Mouse (Mus musculus): ENCODE results near the gene Abl2. TPM values are rescaled to one million over a fixed set of nuclear protein-coding genes. Genes with fewer than 3 reads are reported as not detected.
A peak's percentile ranks its signal among the peaks of the same experiment; 100 is the strongest.

Gene Abl2
- polyA plus RNA-seq, 1 experiment = 4.3 TPM

DNA sequence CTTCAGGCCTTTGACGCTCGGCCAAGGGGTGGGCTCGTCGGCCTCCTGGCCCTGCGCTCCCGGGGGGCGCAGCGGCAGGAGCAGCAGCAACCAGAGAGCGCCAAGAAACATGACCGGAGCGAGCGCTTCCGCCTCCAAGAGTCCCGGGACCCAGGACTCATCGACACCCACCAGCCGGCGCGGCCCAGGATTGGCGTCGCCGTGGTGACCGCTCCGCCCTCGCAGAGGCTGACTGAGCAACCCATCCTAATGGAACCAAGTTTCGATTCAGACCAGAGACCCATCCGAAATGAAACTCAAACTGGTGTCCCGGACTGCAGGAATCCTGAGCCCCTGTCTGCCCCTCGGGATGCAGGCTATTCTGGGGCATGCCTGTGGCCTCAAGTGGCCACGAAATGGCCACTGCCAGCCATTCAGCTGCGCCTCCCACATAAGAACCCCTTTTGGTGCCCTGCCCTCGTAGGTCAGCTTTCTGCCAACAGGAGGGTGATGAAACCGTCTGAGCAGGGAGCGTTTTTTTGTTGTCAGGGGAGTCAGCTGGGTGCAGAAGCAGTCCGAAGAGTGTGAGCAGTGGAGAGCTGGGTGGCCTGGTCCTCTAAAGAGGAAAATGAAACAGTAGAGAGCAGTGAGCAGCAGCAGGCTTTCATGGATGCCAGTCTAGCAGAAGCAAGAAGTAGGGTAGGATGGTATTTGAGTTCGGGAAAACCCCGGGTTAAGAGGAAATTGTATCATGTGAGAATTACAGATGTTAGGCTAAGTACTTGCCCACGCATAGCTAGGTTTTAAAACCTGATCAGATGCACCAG, 115.8 kb downstream of the Abl2 start, which contains the start of gene Tor3a:
Gene Tor3a (minus strand): TSS at position 162 of the 806 bp plus-strand sequence.
- peak within 1 kb of the TSS; percentile 68 for H3K4me3 ChIP-seq (ENCODE audit: low read depth, low read length)
- 4% methylated on average over 37 of the region's 37 CpGs for WGBS
- H3K36me3 ChIP-seq (ENCODE audit: control insufficient read depth, insufficient read depth, low read length) = peaks cover 4% of the 10 kb centered on the region; the same call in 1 of the 2 replicates
- no peaks in the 10 kb centered on the region for H3K27me3 ChIP-seq (ENCODE audit: control insufficient read depth, insufficient read depth, low read length)
- no peak for TF ChIP-seq CTCF (IDR thresholded peaks at IDR 0.05; ENCODE audit: extremely low read depth, insufficient read length, insufficient replicate concordance, low read depth, low read length)
- H3K27ac ChIP-seq (ENCODE audit: insufficient read depth, low read depth, low read length) = peak within 1 kb of the TSS; percentile 46
- H3K4me1 ChIP-seq (ENCODE audit: control insufficient read depth, insufficient read depth, insufficient read length, low read length) = peaks cover 4% of the 10 kb centered on the region; the same call in 1 of the 2 replicates

DNA sequence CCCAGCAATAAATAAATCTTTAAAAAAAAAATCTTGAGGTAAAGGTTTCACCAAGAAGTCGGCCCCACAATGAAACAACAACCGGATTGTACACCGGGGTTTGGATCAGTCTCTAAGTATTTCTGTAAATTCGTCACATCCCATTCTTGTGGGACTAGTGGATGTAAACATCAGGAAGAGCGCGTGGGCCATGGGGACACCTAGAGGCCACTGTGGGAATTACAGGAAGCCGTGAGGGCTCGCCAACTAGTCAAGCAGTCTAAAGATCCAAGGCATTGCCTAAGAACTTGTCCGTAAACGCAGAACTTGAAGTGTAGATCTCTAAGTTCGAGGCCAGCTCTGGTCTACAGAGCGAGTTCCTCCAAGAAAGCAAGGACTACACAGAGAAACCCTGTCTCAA, 117.6 kb downstream of the Abl2 start:
- Histone ChIP-seq H3K4me1 (ENCODE audit: control insufficient read depth, insufficient read depth, insufficient read length, low read length) (0 out of 2 replicates have a peak, but pooled peaks cover 2% of the 10 kb centered on the region), H3K27me3 (ENCODE audit: control insufficient read depth, insufficient read depth, low read length) (no peaks in the 10 kb centered on the region), H3K4me3 (ENCODE audit: low read depth, low read length) (no peak overlapping the region), H3K27ac (ENCODE audit: insufficient read depth, low read depth, low read length) (no peak overlapping the region), H3K36me3 (ENCODE audit: control insufficient read depth, insufficient read depth, low read length) (peaks cover 17% of the 10 kb centered on the region)
- WGBS = 31% methylated on average over 12 of the region's 12 CpGs
- no peak for TF ChIP-seq POLR2A (IDR thresholded peaks at IDR 0.05; ENCODE audit: low read depth, low read length)
- TF ChIP-seq CTCF (IDR thresholded peaks at IDR 0.05; ENCODE audit: extremely low read depth, insufficient read length, insufficient replicate concordance, low read depth, low read length) = peak; percentile 85; the same call in 1 of the 2 replicates

DNA sequence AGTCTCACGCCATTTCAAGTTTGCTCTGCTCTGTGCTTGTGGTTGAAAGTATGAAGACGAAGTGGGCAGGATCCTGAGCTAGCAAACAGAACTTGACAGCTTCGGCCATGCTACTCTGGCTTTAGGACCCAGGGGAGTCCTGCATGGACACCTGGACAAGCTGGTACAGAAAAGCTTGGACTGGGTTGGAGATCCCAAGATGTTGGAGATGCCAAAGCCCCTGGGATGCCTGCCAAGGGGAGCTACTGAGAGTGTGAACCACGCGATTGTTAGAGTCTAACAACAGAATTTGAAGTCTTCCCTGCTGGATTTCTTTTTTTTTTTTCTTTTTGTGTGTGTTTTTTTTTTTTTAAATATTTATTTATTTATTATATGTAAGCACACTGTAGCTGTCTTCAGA, 118.0 kb downstream of the Abl2 start:
- H3K4me3 ChIP-seq (ENCODE audit: low read depth, low read length) = no peak overlapping the region
- 0 out of 2 replicates have a peak, but pooled peaks cover 2% of the 10 kb centered on the region for H3K4me1 ChIP-seq (ENCODE audit: control insufficient read depth, insufficient read depth, insufficient read length, low read length)
- no peak overlapping the region for H3K27ac ChIP-seq (ENCODE audit: insufficient read depth, low read depth, low read length)
- H3K27me3 ChIP-seq (ENCODE audit: control insufficient read depth, insufficient read depth, low read length) = no peaks in the 10 kb centered on the region
- TF ChIP-seq POLR2A (IDR thresholded peaks at IDR 0.05; ENCODE audit: low read depth, low read length) = no peak
- TF ChIP-seq CTCF (IDR thresholded peaks at IDR 0.05; ENCODE audit: extremely low read depth, insufficient read length, insufficient replicate concordance, low read depth, low read length) = no peak
- peaks cover 20% of the 10 kb centered on the region for H3K36me3 ChIP-seq (ENCODE audit: control insufficient read depth, insufficient read depth, low read length)
- WGBS = 66% methylated on average over 5 of the region's 5 CpGs

DNA sequence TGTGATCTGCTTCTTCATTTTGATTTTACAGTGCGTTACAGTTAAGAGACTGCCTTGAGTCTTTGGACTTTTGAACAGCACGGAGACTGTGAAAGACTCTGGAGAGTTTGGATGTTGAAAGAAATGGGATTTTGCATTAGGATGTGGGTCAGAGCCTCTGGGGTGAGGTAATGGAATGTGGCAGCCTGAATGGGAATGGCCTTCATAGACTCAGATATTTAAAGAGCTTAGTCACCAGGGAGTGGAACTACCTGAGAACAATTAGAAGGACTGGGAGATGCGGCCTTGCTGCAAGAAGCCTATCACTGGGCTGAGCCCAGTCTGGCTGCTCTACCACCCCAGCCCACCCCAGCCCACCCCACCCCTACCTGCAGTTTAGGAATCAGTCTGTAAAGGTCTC, 118.6 kb downstream of the Abl2 start:
- H3K4me3 ChIP-seq (ENCODE audit: low read depth, low read length) = no peak overlapping the region
- 91% methylated on average over 3 of the region's 3 CpGs for WGBS
- TF ChIP-seq CTCF (IDR thresholded peaks at IDR 0.05; ENCODE audit: extremely low read depth, insufficient read length, insufficient replicate concordance, low read depth, low read length) (no peak), POLR2A (IDR thresholded peaks at IDR 0.05; ENCODE audit: low read depth, low read length) (no peak)
- no peaks in the 10 kb centered on the region for H3K27me3 ChIP-seq (ENCODE audit: control insufficient read depth, insufficient read depth, low read length)
- H3K36me3 ChIP-seq (ENCODE audit: control insufficient read depth, insufficient read depth, low read length) = peaks cover 20% of the 10 kb centered on the region
- no peak overlapping the region for H3K27ac ChIP-seq (ENCODE audit: insufficient read depth, low read depth, low read length)
- H3K4me1 ChIP-seq (ENCODE audit: control insufficient read depth, insufficient read depth, insufficient read length, low read length) = 0 out of 2 replicates have a peak, but pooled peaks cover 2% of the 10 kb centered on the region

GRCm38 (mm10) chr1:156679599-156679998, 121.0 kb downstream of the Abl2 start:
- TF ChIP-seq POLR2A (IDR thresholded peaks at IDR 0.05; ENCODE audit: low read depth, low read length) = no peak
- 93% methylated on average over 9 of the region's 9 CpGs for WGBS
- Histone ChIP-seq H3K36me3 (ENCODE audit: control insufficient read depth, insufficient read depth, low read length) (peaks cover 37% of the 10 kb centered on the region), H3K4me3 (ENCODE audit: low read depth, low read length) (no peak overlapping the region), H3K27ac (ENCODE audit: insufficient read depth, low read depth, low read length) (no peak overlapping the region), H3K4me1 (ENCODE audit: control insufficient read depth, insufficient read depth, insufficient read length, low read length) (no peaks in the 10 kb centered on the region), H3K27me3 (ENCODE audit: control insufficient read depth, insufficient read depth, low read length) (no peaks in the 10 kb centered on the region)

DNA sequence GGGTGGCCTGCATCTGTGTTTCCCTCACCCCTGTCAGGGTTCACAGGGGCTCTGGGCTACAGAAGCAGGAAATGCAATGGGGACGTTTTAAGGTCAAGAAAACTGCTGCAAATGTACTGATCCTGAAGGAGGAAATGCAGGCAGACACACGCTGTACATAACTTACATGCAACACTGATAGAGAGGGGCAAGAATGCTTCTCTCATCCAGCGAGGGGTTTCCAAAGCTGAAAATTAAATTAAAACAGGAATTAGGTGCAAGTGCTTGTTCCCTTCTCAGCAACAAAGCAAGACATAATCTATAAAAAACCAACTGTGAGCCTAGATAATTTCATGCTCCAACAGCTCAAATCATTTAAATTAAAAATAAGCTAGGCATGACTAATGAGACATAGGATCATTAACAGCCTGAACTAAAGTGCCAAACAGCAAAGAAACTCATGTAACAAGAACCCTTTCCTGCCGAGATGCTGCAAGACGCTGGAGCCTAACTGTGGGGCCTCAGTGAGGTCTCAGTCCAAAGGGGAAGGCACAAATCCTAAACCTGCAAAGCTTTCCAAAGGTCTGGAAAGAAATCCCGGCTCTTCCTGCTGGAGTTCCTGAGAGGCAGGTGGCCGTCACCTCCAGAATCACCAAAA, 127.6 kb downstream of the Abl2 start:
- Histone ChIP-seq H3K36me3 (ENCODE audit: control insufficient read depth, insufficient read depth, low read length) (peaks cover 71% of the 10 kb centered on the region), H3K4me1 (ENCODE audit: control insufficient read depth, insufficient read depth, insufficient read length, low read length) (no peaks in the 10 kb centered on the region), H3K4me3 (ENCODE audit: low read depth, low read length) (no peak overlapping the region), H3K27ac (ENCODE audit: insufficient read depth, low read depth, low read length) (no peak overlapping the region), H3K27me3 (ENCODE audit: control insufficient read depth, insufficient read depth, low read length) (no peaks in the 10 kb centered on the region)
- 86% methylated on average over 7 of the region's 7 CpGs for WGBS
- no peak for TF ChIP-seq POLR2A (IDR thresholded peaks at IDR 0.05; ENCODE audit: low read depth, low read length)
- TF ChIP-seq CTCF (IDR thresholded peaks at IDR 0.05; ENCODE audit: extremely low read depth, insufficient read length, insufficient replicate concordance, low read depth, low read length) = no peak

Other genes with a start within 250 kb of the Abl2 start
- gene Nphs2, start 248.1 kb upstream of the Abl2 start, polyA plus RNA-seq (2012; rRNA removed) = 0.11 TPM in 1 of 2 replicates, not detected in the other
- 9.2 and 17.4 TPM in 2 replicates for gene Gm2000, start 192.7 kb upstream of the Abl2 start, polyA plus RNA-seq (2012; rRNA removed)
- not detected in 2 replicates for gene Axdnd1, start 137.6 kb upstream of the Abl2 start, polyA plus RNA-seq (2012; rRNA removed)
- gene Soat1, start 84.5 kb upstream of the Abl2 start, polyA plus RNA-seq (2012; rRNA removed) = 4.2 and 6.1 TPM in 2 replicates
- 10.3 and 27.8 TPM in 2 replicates for gene Gm10031, start 34.8 kb upstream of the Abl2 start, polyA plus RNA-seq (2012; rRNA removed)
- 21.5 and 31.0 TPM in 2 replicates for gene Tor3a, start 115.6 kb downstream of the Abl2 start, polyA plus RNA-seq (2012; rRNA removed)
- gene Fam20b, start 160.3 kb downstream of the Abl2 start, polyA plus RNA-seq (2012; rRNA removed) = 12.7 and 25.7 TPM in 2 replicates

Data from small intestine, adult 2 months (tissue).